Mouse (Mus musculus): ENCODE data around the gene Snap47. TPM values are rescaled to one million over a fixed set of nuclear protein-coding genes. Genes with fewer than 3 reads are reported as not detected.

Snap47 gene
- total and polyA plus RNA-seq, 3 experiments: 13.3 to 34.9 (median 27.9) TPM

DNA sequence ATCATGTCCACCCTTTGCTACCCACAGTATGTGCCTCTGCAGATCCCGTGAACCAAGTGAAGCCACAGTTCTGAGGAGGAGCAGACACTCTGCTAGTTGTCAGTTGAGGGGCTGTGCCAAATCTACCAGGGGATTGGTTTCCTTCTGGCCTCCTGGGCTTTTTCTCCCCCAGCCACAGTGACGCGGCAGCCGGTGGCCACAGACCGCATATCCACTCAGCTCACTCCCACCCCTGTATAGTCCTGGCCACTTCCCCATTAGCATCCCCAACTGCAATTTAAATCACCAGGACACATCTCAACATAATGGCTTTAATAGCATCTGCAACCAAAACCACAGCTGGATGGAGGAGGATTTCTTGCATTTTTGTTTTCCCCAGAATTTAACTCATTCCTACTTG lies 32.3 kb downstream of the Snap47 start:
- Histone ChIP-seq H3K36me3 (replicated peaks) (peaks cover 81% of the 10 kb centered on the region), H3K27me3 (ENCODE audit: insufficient read depth, low read length) (no peaks in the 10 kb centered on the region), H3K9me3 (replicated peaks) (no peaks in the 10 kb centered on the region), H3K4me1 (ENCODE audit: insufficient read depth, low read depth, low read length) (peaks cover 9% of the 10 kb centered on the region), H3K4me3 (ENCODE audit: low read depth, low read length) (no peak overlapping the region)
- TF ChIP-seq CTCF (IDR thresholded peaks at IDR 0.05; ENCODE audit: low read depth, low read length): no peak
- TF ChIP-seq GATA2 (IDR thresholded peaks at IDR 0.05; ENCODE audit: borderline replicate concordance, low read depth, low read length): no peak
- TF ChIP-seq TAL1 (conservative IDR thresholded peaks at IDR 0.05; ENCODE audit: low read depth, low read length): no peak
- TF ChIP-seq POLR2AphosphoS5 (IDR thresholded peaks at IDR 0.05; ENCODE audit: insufficient replicate concordance, low read depth, low read length): no peak
- TF ChIP-seq GATA1 (IDR thresholded peaks at IDR 0.05; ENCODE audit: borderline replicate concordance, low read length): no peak
- ATAC-seq (ENCODE audit: extremely low read depth, insufficient number of reproducible peaks, low FRiP score, poor library complexity, severe bottlenecking) (no peak), DNase-seq (ENCODE audit: low spot score) (no peak)

DNA sequence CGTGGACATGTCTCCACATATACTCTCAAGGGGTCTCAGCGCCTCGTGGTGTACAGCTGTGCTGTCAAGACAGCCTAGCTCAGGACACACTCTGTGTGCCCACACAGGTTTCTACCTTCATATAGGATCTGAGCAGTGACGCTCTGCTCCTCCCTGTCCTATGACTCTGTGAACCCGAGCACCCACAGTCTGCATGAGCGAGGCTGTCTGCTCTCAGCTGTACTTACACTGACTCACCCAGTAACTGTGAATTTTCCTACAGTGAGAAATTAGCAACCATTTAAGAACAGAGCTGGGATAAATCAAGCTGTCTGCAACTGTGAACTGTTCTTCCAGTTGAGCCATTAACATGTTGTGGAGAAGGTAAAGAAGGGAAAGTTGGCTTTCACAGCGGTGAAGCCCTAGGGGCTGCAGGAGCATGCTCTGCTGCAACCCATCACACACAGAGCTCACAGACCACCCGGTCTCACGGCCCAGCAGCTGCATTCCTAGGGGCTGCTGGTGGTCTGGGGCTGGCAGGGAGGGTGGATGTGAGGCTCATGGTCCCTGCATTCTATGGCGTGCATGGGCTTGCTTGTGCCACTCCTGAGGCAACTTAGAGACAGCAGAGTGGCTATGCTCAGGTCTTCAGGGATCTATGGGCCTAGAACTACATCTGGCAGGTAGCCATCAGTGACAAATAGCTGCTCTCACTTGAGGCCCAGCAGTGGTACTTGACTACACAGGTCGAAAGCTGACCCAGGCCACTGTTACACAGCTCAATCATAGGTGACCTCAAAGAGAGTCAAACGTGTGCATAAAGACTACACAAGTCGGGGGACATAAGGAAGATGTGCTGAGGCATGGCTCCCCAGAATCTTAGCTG lies 37.8 kb downstream of the Snap47 start:
- Histone ChIP-seq H3K27me3 (ENCODE audit: insufficient read depth, low read length) (no peaks in the 10 kb centered on the region), H3K4me1 (ENCODE audit: insufficient read depth, low read depth, low read length) (peaks cover 5% of the 10 kb centered on the region), H3K4me3 (ENCODE audit: low read depth, low read length) (no peak overlapping the region; the same call in 1 of the 2 replicates), H3K9me3 (replicated peaks) (no peaks in the 10 kb centered on the region), H3K36me3 (replicated peaks) (peaks cover 66% of the 10 kb centered on the region)
- DNase-seq (ENCODE audit: low spot score) (no peak), ATAC-seq (ENCODE audit: extremely low read depth, insufficient number of reproducible peaks, low FRiP score, poor library complexity, severe bottlenecking) (no peak)
- TF ChIP-seq TAL1 (conservative IDR thresholded peaks at IDR 0.05; ENCODE audit: low read depth, low read length) (no peak), POLR2AphosphoS5 (IDR thresholded peaks at IDR 0.05; ENCODE audit: insufficient replicate concordance, low read depth, low read length) (no peak), GATA2 (IDR thresholded peaks at IDR 0.05; ENCODE audit: borderline replicate concordance, low read depth, low read length) (no peak)

- no peak for ATAC-seq (ENCODE audit: extremely low read depth, insufficient number of reproducible peaks, low FRiP score, poor library complexity, severe bottlenecking)
- H3K4me1 ChIP-seq (ENCODE audit: insufficient read depth, low read depth, low read length): peaks cover 4% of the 10 kb centered on the region
- H3K4me3 ChIP-seq (ENCODE audit: low read depth, low read length): no peak overlapping the region
- H3K27me3 ChIP-seq (ENCODE audit: insufficient read depth, low read length): no peaks in the 10 kb centered on the region
- no peak for DNase-seq (ENCODE audit: low spot score)
- no peak for TF ChIP-seq CTCF (IDR thresholded peaks at IDR 0.05; ENCODE audit: low read depth, low read length)
- TF ChIP-seq POLR2AphosphoS5 (IDR thresholded peaks at IDR 0.05; ENCODE audit: insufficient replicate concordance, low read depth, low read length): no peak
- no peak for TF ChIP-seq GATA2 (IDR thresholded peaks at IDR 0.05; ENCODE audit: borderline replicate concordance, low read depth, low read length)
- TF ChIP-seq GATA1 (IDR thresholded peaks at IDR 0.05; ENCODE audit: borderline replicate concordance, low read length): no peak
- no peak for TF ChIP-seq TAL1 (conservative IDR thresholded peaks at IDR 0.05; ENCODE audit: low read depth, low read length)
- no peaks in the 10 kb centered on the region for H3K9me3 ChIP-seq (replicated peaks)
- peaks cover 72% of the 10 kb centered on the region for H3K36me3 ChIP-seq (replicated peaks)
These were observed 38.9 kb downstream of the Snap47 start for GRCm38 (mm10) chr11:59412058-59412457.

GRCm38 (mm10) chr11:59410851-59411250 lies 40.1 kb downstream of the Snap47 start:
- DNase-seq (ENCODE audit: low spot score) (no peak), ATAC-seq (ENCODE audit: extremely low read depth, insufficient number of reproducible peaks, low FRiP score, poor library complexity, severe bottlenecking) (no peak)
- Histone ChIP-seq H3K9me3 (replicated peaks) (no peaks in the 10 kb centered on the region), H3K4me3 (ENCODE audit: low read depth, low read length) (no peak overlapping the region), H3K4me1 (ENCODE audit: insufficient read depth, low read depth, low read length) (peaks cover 4% of the 10 kb centered on the region), H3K36me3 (replicated peaks) (peaks cover 79% of the 10 kb centered on the region), H3K27me3 (ENCODE audit: insufficient read depth, low read length) (no peaks in the 10 kb centered on the region)
- no peak for TF ChIP-seq POLR2AphosphoS5 (IDR thresholded peaks at IDR 0.05; ENCODE audit: insufficient replicate concordance, low read depth, low read length)
- TF ChIP-seq CTCF (IDR thresholded peaks at IDR 0.05; ENCODE audit: low read depth, low read length): no peak
- no peak for TF ChIP-seq TAL1 (conservative IDR thresholded peaks at IDR 0.05; ENCODE audit: low read depth, low read length)
- no peak for TF ChIP-seq GATA1 (IDR thresholded peaks at IDR 0.05; ENCODE audit: borderline replicate concordance, low read length)
- TF ChIP-seq GATA2 (IDR thresholded peaks at IDR 0.05; ENCODE audit: borderline replicate concordance, low read depth, low read length): no peak

DNA sequence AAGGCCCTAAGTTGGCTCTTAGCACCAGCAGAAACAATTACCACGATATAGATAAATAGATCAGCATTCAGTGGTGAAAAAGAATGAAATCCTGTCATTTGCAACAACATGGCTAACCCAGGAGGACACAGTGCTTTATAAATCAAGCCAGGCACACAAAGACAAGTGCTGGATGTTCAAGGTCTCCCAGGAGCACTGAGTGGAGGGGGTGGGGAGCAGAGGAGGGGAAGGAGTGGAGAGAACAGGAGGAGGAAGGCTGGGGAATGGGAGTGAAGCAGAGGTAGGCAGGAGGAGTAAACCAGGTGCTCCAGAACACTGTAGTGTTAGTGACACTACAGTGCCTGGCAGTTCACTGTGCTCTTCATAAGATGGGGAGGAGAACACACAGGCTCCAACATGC lies 45.2 kb downstream of the Snap47 start:
- Histone ChIP-seq H3K4me3 (ENCODE audit: low read depth, low read length) (no peak overlapping the region), H3K36me3 (replicated peaks) (peaks cover 61% of the 10 kb centered on the region), H3K4me1 (ENCODE audit: insufficient read depth, low read depth, low read length) (peaks cover 4% of the 10 kb centered on the region), H3K27me3 (ENCODE audit: insufficient read depth, low read length) (no peaks in the 10 kb centered on the region), H3K9me3 (replicated peaks) (no peaks in the 10 kb centered on the region)
- DNase-seq (ENCODE audit: low spot score) (no peak), ATAC-seq (ENCODE audit: extremely low read depth, insufficient number of reproducible peaks, low FRiP score, poor library complexity, severe bottlenecking) (no peak)
- no peak for TF ChIP-seq CTCF (IDR thresholded peaks at IDR 0.05; ENCODE audit: low read depth, low read length)

DNA sequence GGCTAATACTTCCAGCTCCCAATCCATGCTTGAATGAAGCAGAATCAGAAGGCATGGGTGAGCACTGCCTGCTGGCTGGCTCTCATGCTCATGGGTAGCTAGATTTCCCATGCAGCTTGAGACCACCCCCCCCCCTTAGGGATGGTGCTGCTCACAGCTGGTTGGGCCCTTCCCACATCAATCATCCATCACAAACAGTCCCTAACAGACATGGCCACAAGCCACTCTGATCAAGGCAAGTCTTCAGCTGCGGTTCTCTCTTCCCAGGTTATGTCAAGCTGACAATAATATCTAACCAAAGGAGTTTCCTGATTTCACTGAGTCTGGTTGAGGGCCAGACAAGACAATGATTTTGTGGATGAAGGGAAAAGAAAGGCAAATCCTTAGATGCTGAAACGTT lies 50.1 kb downstream of the Snap47 start:
- ATAC-seq (ENCODE audit: extremely low read depth, insufficient number of reproducible peaks, low FRiP score, poor library complexity, severe bottlenecking): no peak
- no peak for DNase-seq (ENCODE audit: low spot score)
- TF ChIP-seq GATA2 (IDR thresholded peaks at IDR 0.05; ENCODE audit: borderline replicate concordance, low read depth, low read length) (no peak), TAL1 (conservative IDR thresholded peaks at IDR 0.05; ENCODE audit: low read depth, low read length) (no peak), POLR2AphosphoS5 (IDR thresholded peaks at IDR 0.05; ENCODE audit: insufficient replicate concordance, low read depth, low read length) (no peak), CTCF (IDR thresholded peaks at IDR 0.05; ENCODE audit: low read depth, low read length) (no peak), GATA1 (IDR thresholded peaks at IDR 0.05; ENCODE audit: borderline replicate concordance, low read length) (no peak)
- Histone ChIP-seq H3K27me3 (ENCODE audit: insufficient read depth, low read length) (peaks cover 18% of the 10 kb centered on the region), H3K9me3 (replicated peaks) (no peaks in the 10 kb centered on the region), H3K36me3 (replicated peaks) (peaks cover 21% of the 10 kb centered on the region), H3K4me3 (ENCODE audit: low read depth, low read length) (no peak overlapping the region), H3K4me1 (ENCODE audit: insufficient read depth, low read depth, low read length) (peaks cover 31% of the 10 kb centered on the region)
